Mouse (Mus musculus): ENCODE data around the gene Gnaq. TPM values are rescaled to one million over a fixed set of nuclear protein-coding genes. Genes with fewer than 3 reads are reported as not detected.
A peak's percentile ranks its signal among the peaks of the same experiment; 100 is the strongest.
"Not testable (repeated sequence)": the region's sequence is repeated elsewhere in the genome, so short reads cannot be mapped to it uniquely, and the experiment has no call there.

Gene Gnaq
- total RNA-seq, 2 experiments from 2014 or later = 22.5 to 23.0 TPM

DNA sequence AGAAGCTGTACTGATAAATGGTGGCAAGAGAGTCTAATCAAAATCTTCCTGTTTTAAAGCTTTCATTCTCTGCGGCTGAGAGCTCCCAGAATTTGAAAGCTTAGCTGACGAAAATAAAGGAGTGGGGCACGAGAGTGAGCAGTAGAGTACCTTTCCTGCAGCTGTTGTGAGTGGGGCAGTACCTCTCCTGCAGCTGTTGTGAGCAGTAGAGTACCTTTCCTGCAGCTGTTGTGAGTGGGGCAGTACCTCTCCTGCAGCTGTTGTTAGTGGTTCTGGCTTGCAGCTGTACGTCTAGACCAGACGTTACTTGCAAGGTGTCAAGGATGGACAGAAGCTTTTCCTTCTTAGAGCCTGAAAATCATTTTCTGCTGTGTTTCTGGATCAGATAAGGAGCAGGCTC is 119.2 kb downstream of the Gnaq start:
- no peak for DNase-seq
- intact Hi-C loops (cut with DNase I) = loop anchor here (5.0 kb wide), 1 partner anchor 35 kb away; no protein-coding TSS in a partner anchor

DNA sequence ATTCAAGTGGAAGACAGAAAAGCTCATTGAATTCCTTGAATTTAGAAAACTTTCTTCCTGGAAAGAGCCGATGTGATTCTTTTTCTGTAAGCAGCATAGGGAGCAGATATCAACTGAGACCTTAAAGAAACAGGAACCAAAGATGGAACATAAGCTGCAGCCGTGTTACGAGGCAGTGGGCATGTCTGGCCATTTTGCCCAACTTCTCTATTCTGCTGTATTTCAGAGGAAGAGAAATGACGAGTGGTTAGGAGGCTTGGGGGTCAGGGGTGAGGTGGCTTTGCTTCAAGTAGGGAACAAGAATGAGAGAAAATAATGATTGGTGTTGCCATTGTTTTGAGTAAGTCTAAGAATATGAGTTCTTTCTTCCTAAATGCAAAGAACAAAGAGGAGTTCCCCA is 120.1 kb downstream of the Gnaq start:
- DNase-seq = no peak
- intact Hi-C loops (cut with DNase I) = loop anchor here (5.0 kb wide), 1 partner anchor 35 kb away; no protein-coding TSS in a partner anchor

DNA sequence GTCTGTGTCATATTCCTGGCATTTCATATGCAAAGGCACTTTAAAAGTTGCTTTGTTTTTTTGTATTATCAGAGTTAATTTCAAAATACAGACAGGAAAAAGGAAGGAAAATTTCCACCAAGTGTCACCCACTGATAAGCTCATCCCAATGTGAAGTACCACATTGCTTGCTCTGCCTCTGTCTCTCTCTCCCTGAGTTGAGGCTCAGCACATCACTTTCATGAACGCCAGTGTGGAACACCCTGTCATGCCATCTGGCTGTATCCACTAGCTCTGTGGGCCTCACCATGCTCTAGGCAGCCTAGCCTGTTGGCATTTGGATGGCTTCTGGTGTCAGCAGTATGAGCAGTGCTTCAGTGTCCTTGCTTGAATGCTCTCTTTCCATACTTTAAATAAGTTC is 122.2 kb downstream of the Gnaq start:
- intact Hi-C loops (cut with DNase I) = loop anchor here (5.0 kb wide), 1 partner anchor 38 kb away; no protein-coding TSS in a partner anchor

DNA sequence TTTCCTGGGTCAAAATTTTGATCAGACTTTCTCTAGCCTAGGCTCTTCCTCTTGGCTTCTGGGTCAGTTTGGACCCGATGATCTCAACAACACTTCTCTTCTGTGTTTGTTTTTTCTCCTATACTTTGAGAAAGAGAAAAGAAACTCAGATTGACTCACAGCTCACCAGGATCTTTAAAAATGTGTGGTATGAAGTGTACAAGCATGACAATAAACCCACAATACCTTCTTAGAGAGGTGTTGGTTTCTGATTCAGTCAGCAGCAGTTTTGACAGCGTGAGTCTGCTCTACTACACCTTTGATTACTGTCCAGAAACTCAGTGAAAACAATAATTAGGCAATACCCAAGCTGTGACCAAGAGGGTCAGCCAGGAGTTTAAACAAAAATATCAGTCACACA is 122.7 kb downstream of the Gnaq start:
- no peak for DNase-seq
- intact Hi-C loops (cut with DNase I) = no loop called here

More for the DNA sequence above, 122.2 kb downstream of the Gnaq start:
- DNase-seq = no peak

DNA sequence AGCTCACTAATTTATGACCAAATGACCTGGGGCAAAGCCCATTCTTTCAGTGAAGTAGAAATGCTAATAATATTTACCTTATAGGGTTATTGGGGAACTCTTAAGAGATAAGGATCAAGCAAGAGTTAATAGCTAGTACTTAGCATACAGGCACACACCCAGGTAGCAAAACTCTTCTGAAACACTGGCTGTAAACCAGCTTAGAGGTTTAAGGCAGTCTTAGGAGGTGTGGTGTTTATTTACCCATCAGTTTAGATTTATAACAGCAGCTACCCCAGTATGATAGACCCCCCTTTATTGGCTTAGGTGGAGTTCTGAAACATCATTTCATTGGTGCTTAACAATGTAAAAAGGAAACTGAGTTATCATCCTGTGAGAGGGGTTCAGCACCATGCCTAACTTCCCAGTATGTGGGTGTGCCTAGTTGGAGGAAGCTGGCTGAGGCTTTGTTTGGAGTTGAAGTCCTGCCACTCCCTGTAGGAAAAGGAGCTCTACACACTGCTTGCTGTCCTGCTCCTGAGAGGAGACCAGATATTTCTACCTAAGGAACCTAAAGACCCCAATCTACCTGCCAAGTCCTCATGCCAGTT is 126.2 kb downstream of the Gnaq start:
- DNase-seq = no peak
- intact Hi-C loops (cut with DNase I) = no loop called here

DNA sequence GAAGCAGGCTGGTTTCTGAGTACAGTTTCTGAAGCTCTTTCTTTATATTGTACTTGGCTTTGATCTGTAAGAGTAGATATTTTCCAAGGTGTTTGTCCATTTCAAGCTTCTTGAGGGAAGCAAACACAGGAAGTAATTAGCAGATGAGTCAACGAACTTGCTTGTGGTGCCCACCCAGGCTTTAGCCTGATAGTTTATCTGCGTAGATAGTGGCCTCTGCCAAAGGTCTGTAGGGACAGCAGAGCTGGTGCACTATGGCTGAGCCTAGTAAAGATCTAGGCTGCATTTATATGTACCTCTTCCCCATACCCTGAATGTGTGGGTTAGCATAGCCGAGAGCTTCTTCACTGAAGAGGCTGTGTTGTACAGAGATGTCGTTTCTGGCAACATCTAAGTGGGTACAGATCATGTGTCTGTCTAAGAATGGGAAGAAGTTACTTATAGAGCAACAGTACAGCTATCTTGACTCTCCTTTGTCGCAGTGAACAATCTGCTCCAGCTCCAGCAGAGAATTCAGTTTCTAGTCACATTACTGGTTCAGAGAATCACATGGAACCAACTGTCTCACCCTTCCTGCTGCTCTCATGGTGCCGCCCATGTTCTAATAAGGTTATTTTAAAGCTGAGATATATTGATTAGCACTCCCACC is 127.3 kb downstream of the Gnaq start:
- intact Hi-C loops (cut with DNase I) = loop anchor here (5.0 kb wide), 1 partner anchor 67 kb away; no protein-coding TSS in a partner anchor
- no peak for DNase-seq

DNA sequence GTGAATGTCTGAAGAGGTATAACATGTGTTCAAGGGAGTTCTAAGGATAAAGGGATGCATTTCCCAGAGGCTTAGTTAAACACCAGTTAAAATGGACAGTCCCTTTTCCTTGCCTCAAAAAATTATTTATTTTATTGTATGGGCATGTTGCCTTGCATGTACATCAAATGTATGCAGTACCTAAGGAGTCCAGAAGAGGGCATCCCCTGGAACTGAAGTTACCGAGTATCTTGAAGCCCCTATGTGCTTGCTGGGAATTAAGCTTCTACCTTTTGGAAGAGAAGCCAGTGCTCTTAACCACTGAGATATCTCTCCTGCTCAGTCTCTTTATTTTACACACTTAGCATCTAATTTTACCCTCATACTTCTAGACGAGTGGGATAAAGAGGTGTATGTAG is 127.8 kb downstream of the Gnaq start:
- DNase-seq = no peak
- intact Hi-C loops (cut with DNase I) = loop anchor here (5.0 kb wide), 1 partner anchor 67 kb away; no protein-coding TSS in a partner anchor

DNA sequence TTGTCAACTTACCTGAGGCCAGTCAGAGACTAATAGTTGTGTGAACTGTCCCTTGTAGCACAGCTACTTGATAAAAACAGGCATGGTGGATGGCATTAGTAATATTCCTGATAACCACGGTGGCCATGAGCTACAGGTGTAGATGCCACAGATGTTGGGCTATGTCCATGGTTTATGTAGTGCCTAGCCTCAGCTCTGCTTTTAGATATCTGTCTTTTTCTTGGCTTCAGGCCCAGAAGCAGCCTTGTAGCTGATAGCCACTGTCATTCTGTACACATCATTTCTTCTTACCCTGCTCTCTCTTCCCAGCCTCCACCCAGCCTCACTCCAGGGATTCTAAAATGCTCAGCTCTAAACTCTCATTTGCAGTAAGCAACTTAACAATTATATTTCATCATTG is 128.3 kb downstream of the Gnaq start:
- intact Hi-C loops (cut with DNase I) = loop anchor here (5.0 kb wide), 1 partner anchor 66 kb away; no protein-coding TSS in a partner anchor
- DNase-seq = no peak

DNA sequence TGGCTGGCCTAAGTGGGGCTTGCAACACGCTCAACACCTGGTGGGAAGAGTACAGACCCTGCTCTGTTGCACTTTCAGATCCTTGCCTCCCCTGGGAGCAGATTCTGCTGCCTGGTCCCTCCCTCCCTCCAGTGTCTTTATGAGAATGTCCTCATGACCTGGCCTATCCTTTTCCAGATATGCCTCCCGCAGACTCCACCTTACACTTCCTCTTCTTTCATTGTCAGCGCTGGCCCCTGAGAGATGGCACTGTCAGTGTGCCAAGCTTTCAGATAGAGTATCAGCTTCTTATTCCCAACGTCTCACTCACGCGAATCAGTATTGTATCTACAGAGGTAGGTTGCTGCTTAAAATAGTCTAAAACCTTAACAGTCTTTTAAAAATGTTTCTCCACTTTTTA is 129.0 kb downstream of the Gnaq start:
- intact Hi-C loops (cut with DNase I) = loop anchor here (5.0 kb wide), 1 partner anchor 66 kb away; no protein-coding TSS in a partner anchor
- DNase-seq = peak in 1 of 2 experiments; percentile 19

DNA sequence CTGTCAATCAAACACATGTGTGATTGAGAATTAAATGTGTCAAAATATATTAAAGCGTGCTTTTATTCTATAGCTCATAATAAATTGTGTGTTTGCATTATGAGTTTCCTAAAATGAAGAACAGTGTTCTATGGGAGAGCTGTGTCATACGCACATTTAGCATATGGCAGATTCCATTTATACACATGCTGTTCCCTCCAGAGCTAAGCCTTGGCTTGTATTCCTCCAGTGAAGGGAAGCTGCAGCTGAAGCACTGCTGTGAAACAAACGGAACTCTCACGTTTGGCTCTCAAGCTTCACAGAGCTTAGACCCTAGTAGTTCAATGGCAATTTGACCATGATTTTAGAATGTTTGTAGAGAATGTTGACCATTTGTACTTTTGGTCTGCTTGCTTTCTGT is 129.7 kb downstream of the Gnaq start:
- DNase-seq = no peak
- intact Hi-C loops (cut with DNase I) = loop anchor here (5.0 kb wide), 1 partner anchor 65 kb away; no protein-coding TSS in a partner anchor

DNA sequence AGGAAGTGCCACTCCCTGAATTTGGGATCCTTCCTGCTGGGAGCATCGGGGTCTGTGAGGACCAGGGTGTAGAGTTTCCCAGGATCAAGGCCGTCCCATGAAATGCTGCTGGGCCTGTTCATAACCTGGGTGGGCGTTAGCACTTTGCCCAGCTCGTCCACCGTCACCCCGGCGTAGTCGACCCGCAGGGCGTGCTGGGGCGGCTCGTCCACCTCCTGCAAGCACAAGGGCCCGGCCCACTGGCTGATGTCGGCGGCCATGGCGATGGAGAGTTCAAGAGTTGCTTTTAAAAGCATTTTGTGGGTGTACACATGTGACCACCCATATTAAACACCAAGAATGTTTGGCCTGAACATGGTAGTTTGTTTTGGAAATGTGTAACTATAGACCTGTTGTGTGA is 134.7 kb downstream of the Gnaq start:
- intact Hi-C loops (cut with DNase I); DNase-seq: not testable (repeated sequence)

DNA sequence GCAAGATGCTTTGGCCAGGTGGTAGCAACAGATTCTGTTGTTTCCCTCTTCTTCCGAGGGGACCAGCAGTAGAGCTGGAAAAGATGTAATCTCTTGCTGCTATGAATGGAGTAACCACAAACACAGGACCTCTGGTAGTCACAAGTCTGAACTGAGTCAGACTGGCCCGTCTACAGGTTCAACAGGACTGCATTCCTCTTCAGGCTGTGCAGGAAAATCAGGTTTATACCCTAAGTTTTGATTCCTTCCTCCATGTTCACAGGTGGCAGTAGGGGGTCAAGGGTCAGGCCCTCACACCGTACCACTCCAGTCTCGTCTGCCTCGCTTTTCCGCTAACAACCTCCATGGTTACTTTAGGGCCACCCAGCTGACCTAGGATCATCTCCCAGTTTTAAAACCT is 137.6 kb downstream of the Gnaq start:
- no peak for DNase-seq
- intact Hi-C loops (cut with DNase I) = no loop called here

DNA sequence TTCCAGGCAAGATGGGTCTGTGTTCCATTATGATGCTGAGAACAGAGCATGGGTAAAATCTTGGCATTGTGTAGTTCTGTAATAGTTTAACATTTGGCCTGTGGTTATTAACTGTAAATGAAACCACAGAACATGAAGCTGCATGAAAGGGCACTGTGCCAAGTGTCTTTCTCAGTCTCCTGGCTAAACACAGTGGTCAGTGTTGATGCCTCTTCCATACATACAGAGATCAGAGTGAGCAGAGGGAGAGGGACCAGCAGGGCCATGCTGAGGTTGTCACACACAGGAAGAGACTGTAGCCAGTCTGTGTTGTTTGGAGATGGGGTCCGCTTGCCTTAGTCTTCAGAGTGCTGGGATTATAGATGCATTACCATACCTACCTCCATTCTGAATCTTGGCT is 138.4 kb downstream of the Gnaq start:
- intact Hi-C loops (cut with DNase I) = no loop called here
- no peak for DNase-seq

DNA sequence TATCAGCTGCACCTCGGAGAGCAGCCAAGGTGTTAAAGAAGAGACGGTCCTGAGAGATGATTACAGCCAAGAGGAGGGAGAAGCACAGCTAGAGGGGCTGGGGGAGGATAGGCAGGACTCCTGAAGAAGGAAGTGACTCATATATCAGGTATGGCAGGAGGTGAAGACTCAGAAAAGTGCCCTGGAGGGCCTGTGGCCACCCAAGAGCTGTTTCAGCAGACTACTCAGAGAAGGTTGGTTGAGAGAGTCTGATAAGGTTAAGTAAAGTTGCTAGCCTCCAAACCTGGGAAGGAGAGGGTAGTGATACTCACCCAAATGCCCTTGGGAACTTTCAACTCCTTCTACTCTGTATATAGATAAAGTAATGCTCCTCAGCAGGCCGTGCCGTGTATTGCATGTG is 140.4 kb downstream of the Gnaq start:
- intact Hi-C loops (cut with DNase I) = no loop called here
- DNase-seq = no peak

DNA sequence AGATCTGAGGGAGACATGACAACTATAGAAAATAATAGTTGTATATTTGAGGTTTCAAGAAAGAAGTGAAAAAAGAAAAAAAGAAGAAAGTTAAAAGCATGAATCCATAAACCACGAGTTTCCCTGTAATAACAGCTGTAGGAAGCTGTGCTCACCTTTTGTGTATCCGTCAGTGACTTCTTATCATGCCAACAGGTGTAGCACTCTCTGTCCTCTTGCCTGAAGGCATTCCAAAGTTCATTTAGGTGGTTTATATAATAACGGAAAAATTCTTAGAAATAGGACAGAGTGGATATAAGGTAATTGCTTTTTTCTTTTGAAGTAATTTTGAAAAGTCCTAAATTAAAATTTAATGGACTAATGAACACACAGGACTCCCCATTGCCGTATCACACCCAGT is 147.6 kb downstream of the Gnaq start:
- intact Hi-C loops (cut with DNase I) = no loop called here
- no peak for DNase-seq

DNA sequence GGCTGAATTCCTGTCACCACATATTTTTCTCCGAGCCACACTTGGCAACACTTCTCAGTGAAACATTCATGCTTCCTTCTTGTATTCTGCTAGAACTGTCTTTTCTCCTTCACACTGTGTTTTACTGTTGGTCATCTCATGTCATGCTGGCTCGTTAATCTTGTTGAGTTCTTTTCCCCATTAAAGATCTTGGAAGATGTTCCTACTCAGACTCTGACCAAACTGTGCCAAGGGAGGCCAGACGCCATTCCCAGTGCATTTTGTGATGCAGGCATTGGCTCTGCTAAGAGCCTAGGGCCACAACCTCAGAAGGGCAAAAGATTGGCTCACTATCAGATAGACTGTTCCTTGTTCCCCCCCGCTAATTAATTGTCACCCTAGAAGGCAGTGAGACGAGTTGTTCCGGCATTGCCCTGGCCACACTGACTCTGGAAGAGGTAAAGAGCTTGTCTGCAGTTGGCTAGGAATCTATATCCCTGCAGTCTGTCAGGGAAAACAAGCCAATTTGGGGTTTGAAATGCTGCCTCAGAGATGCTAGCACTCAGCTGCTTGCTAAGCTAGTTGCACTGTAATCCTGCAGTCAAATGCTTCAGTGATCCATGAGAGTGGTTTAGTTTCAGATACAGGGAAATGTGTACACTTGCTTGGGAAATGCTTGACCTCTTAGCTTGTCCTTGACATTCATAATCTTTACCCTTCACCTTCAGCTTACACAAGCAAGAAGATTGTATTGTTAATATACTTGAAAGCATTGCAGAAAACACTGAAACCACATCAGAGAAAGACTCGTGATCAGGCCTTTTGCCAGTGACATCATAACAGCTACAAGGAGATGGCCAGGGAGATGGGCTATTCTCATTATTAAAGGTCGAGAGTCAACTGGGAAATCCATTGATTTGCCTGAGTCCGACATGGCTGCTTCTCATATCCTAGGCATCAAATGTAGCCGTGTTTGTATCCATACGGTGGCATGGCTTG is 152.7 kb downstream of the Gnaq start:
- no peak for DNase-seq
- intact Hi-C loops (cut with DNase I) = no loop called here

DNA sequence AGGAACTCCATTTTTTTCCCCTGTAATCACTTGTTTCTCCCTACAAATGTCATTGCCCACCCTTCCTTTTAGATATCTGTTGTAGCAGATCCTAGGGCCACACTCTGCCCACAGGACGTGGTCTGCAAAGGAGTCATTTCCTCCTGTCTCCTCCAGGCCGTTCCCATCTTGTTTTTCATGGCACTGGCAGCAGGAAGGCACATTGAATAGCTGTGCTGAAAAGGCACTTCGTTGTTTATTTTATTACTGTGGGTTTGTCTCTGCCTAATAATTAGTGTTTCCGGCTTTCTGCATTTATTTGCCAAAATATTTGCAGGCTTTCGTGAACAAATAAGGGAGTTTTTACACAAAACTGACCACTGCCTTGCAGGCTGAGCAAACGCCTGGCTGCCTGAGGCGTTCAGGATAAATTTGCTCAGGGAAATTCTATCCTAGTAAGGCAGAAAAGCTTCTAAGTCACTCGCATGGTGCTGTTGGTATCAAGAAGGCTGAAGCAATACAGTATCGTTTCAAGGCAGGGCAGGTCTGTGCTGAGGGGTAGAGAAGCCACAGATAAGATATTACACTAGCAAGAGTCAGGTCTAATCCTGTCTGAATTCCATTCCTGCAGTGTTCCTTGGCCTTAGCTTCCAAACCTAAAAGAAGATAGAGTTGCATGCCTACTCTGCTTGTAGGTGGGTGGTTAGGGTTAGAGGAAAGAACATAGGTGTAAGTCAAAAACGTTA is 154.0 kb downstream of the Gnaq start:
- no peak for DNase-seq
- intact Hi-C loops (cut with DNase I) = no loop called here

DNA sequence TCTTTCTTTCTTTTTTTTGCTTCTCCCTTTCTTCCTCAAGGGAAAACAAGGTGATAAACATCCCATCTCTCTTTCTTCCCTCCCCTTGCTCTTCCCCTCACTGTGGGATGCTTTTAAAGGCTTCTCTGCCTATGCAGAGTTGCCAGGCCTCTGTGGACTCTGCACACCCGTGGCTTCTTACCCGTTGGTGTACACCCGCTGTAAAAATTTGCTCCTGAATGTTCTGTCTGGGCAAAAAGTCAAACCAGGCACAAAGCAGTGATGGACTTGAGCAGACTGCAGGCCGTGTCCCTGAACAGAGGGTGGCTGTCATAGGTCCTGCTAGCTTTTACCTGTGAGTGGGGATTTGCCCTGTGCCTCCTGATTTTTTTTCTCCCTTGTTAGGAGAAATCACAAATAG is 154.7 kb downstream of the Gnaq start:
- intact Hi-C loops (cut with DNase I) = no loop called here
- no peak for DNase-seq

DNA sequence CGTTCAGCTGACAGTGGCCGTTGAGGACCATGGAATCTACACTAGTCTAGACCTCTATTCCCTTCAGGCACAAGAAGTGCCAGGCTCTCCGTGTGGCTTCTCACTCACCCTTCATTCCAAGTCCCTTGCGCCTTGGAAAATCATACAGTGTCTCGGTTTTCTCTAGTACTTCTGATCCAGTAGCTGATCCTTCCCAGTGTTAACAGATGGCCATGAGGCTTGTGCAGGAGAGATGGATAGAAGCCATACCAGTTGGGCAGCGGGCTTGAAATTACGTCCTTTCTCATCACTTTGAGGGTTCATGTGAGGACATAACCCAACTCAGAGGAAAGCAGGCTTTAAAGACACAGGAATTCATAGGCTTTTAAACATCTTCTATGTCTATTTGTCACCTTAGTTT is 155.3 kb downstream of the Gnaq start:
- intact Hi-C loops (cut with DNase I) = no loop called here
- DNase-seq = no peak

DNA sequence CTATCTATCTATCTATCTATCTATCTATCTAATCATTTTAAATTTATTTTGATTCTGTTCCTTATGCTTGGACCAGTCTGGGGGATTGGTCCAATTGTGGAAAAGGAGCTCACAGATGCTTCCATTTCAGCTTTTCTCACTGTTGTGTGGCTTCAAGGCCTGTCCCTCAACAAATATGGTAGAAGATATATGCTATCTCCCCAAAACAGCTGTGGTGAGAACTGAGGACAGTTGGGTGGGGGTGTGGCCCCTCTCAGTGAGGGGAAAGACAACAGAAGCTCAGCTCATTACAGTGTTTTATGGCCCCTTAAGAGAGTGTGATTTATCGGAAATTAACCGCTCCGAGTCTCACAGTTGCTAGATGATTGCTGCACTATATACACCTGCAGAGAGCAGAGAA is 158.5 kb downstream of the Gnaq start:
- intact Hi-C loops (cut with DNase I) = no loop called here
- DNase-seq = no peak
